Mouse (Mus musculus) liver, embryonic 14.5 days (tissue): ENCODE results near the gene Rab37. TPM values are rescaled to one million over a fixed set of nuclear protein-coding genes. Genes with fewer than 3 reads are reported as not detected.

Experiments used
- ATAC-seq: fragments of 200-750 bp; cut with Nextera tagmentation; 2 replicates; pipeline ENCODE4 v1.8.0; 2017; ENCODE audit warnings: moderate number of reproducible peaks, mild to moderate bottlenecking, moderate library complexity; ENCODE audit not compliant: insufficient read depth
- DNase-seq, 3 experiments: peaks; one replicate each; pipeline ENCODE4 v3.0.0-alpha.2; 2012 to 2013; ENCODE audit warnings: low read depth in 3 of 3, low spot score in 3 of 3
- H3K27ac ChIP-seq: fragments of 300-500 bp; sonication (generic); 2 replicates; pipeline ENCODE4 v1.5.1; 2014; ENCODE audit warnings: moderate library complexity, mild to moderate bottlenecking, control low read depth, inconsistent platforms
- H3K27me3 ChIP-seq: fragments of 300-500 bp; sonication (generic); 2 replicates; pipeline ENCODE4 v1.6.1; 2014; ENCODE audit warnings: mild to moderate bottlenecking, low read length, moderate library complexity; ENCODE audit not compliant: control insufficient read depth, insufficient read depth
- H3K36me3 ChIP-seq: fragments of 300-500 bp; sonication (generic); replicated peaks from 2 replicates; pipeline ENCODE4 v1.6.1; 2014; ENCODE audit warnings: low read depth; ENCODE audit not compliant: control insufficient read depth, insufficient read depth
- H3K4me1 ChIP-seq, 2 experiments: fragments of 200-500 bp in 1 of 2; fragments of 300-500 bp in 1 of 2; sonication (generic) in 1 of 2; replicated peaks; 2 replicates each; pipeline ENCODE4 v1.6.1; 2012 to 2014; ENCODE audit warnings: antibody characterized with exemption in 1 of 2, inconsistent platforms in 1 of 2, low read length in 1 of 2; ENCODE audit not compliant: control insufficient read depth in 2 of 2, insufficient read depth in 2 of 2
- H3K4me2 ChIP-seq: fragments of 300-500 bp; sonication (generic); 2 replicates; pipeline ENCODE4 v1.6.1; 2014; ENCODE audit warnings: low read depth, mild to moderate bottlenecking, control low read depth, moderate library complexity
- H3K4me3 ChIP-seq, 2 experiments: fragments of 200-500 bp in 1 of 2; fragments of 300-500 bp in 1 of 2; sonication (generic) in 1 of 2; 2 replicates each; pipeline ENCODE4 v1.5.1; 2012 to 2014; ENCODE audit warnings: low read depth in 2 of 2, low read length in 2 of 2, mild to moderate bottlenecking in 2 of 2, control low read depth in 1 of 2, inconsistent platforms in 1 of 2, moderate library complexity in 1 of 2; ENCODE audit not compliant: insufficient read depth in 1 of 2
- H3K9ac ChIP-seq: fragments of 300-500 bp; sonication (generic); replicated peaks from 2 replicates; pipeline ENCODE4 v1.6.1; 2014; ENCODE audit warnings: mild to moderate bottlenecking, control low read depth, moderate library complexity
- H3K9me3 ChIP-seq: fragments of 300-500 bp; sonication (generic); 2 replicates; pipeline ENCODE4 v1.6.1; 2016; ENCODE audit warnings: low read length, mixed read lengths; ENCODE audit not compliant: control insufficient read depth
- CTCF ChIP-seq: IDR thresholded peaks from 2 replicates; pipeline ENCODE4 v1.5.1; 2016; ENCODE audit warnings: antibody characterized with exemption, low read depth, control low read depth
- EP300 ChIP-seq: IDR thresholded peaks from 2 replicates; pipeline ENCODE4 v1.6.1; 2016; ENCODE audit warnings: antibody characterized with exemption, low read depth
- WGBS: fragments of 180-500 bp; shearing (Covaris S2); extraction: QIAGEN DNeasy Blood & Tissue Kit; methylation state at CpG from one replicate; pipeline ENCODE4 v1.1.7; 2014; ENCODE audit not compliant: insufficient replicate concordance; 5-methylcytosine and 5-hydroxymethylcytosine counted together
- polyA plus RNA-seq, 2 experiments: library from polyadenylated mRNA; depleted of rRNA in 1 of 2; stranded (reverse) in 1 of 2; unstranded in 1 of 2; fragments of >200 nt; fragmentation: Nextera tagmentation in 1 of 2; extraction: Ambion mirVana in 1 of 2; gene quantifications; 2 replicates each; pipeline versions ENCODE4 v1.2.1 to v1.2.3; 2012 to 2014

The Rab37 gene
- polyA plus RNA-seq, 2 experiments = 1.7 to 1.8 TPM

DNA sequence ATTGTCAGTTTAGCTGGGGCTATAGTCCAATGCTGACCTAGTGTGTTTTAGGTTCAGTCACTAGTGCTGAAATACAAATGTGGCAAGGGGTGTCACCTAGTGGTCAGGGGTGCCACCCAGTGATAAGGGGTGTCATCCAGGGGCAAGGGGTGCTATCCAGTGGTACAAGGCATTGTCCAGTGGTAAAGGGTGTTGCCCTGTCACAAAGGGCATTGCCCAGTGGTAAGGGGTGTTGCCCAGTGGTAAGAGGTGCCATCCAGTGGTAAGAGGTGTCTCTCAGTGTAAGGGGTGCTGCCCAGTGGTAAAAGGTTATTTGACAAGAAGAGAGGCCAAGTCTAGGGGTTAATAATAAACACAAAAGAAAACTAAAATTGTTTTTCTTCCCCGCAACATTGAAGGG is 13.8 kb upstream of the Rab37 start:
- 74% methylated on average over 1 of the region's 1 CpGs for WGBS
- Histone ChIP-seq H3K9me3 (no peaks in the 10 kb centered on the region), H3K27me3 (no peaks in the 10 kb centered on the region), H3K4me3 (no peak overlapping the region), H3K27ac (no peak overlapping the region), H3K4me2 (no peak overlapping the region), H3K9ac (no peak overlapping the region), H3K4me1 (peaks cover 0 to 17% of the 10 kb centered on the region in 2 experiments; a peak in 2 of 4 replicates), H3K36me3 (no peaks in the 10 kb centered on the region)
- no peak for DNase-seq
- no peak for TF ChIP-seq CTCF
- TF ChIP-seq EP300 = no peak
- ATAC-seq = no peak

DNA sequence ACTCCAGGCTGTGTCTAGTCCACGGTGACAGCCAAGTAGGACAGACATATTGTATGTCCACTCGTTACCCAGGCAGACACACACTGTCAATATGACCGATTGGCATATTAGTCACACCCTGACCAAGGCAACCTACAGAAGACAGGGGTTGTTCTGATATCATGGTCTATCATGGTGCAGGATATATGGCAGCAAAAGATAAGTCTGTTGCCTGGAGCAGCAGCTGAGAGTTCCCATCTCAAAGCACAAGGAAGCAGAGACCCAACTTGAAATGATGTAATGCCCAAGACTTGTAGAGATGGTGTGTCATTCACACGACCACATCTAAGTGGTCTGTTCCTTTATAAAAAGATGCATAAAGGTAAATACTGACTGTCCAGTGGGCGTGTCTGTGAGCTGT is 12.6 kb upstream of the Rab37 start:
- Histone ChIP-seq H3K4me2 (no peak overlapping the region), H3K9me3 (no peaks in the 10 kb centered on the region), H3K27me3 (no peaks in the 10 kb centered on the region), H3K4me3 (no peak overlapping the region), H3K27ac (no peak overlapping the region), H3K4me1 (peaks cover 0 to 17% of the 10 kb centered on the region in 2 experiments; a peak in 2 of 4 replicates), H3K9ac (no peak overlapping the region), H3K36me3 (no peaks in the 10 kb centered on the region)
- TF ChIP-seq CTCF = no peak
- TF ChIP-seq EP300 = no peak
- ATAC-seq (no peak), DNase-seq (no peak)
- WGBS = 40% methylated on average over 5 of the region's 5 CpGs

- no peak for TF ChIP-seq EP300
- peak; percentile 80 for TF ChIP-seq CTCF
- no peak overlapping the region for H3K9ac ChIP-seq
- 24% methylated on average over 13 of the region's 13 CpGs for WGBS
- H3K27ac ChIP-seq = no peak overlapping the region
- H3K4me2 ChIP-seq = no peak overlapping the region
- no peak overlapping the region for H3K4me3 ChIP-seq
- peaks cover 0 to 8% of the 10 kb centered on the region in 2 experiments; a peak in 1 of 4 replicates for H3K4me1 ChIP-seq
- ATAC-seq (no peak), DNase-seq (peak; percentile 18 to 29 (median 24))
- H3K27me3 ChIP-seq = no peaks in the 10 kb centered on the region
- H3K9me3 ChIP-seq = no peaks in the 10 kb centered on the region
- H3K36me3 ChIP-seq = no peaks in the 10 kb centered on the region
Observed at GRCm38 (mm10) chr11:115080886-115081285, 10.3 kb upstream of the Rab37 start.

GRCm38 (mm10) chr11:115081373-115081772 is 9.9 kb upstream of the Rab37 start:
- 40% methylated on average over 3 of the region's 3 CpGs for WGBS
- Histone ChIP-seq H3K27ac (no peak overlapping the region), H3K4me2 (no peak overlapping the region), H3K9me3 (no peaks in the 10 kb centered on the region), H3K36me3 (no peaks in the 10 kb centered on the region), H3K27me3 (no peaks in the 10 kb centered on the region), H3K4me1 (peaks cover 0 to 8% of the 10 kb centered on the region in 2 experiments; a peak in 1 of 4 replicates), H3K4me3 (no peak overlapping the region), H3K9ac (no peak overlapping the region)
- TF ChIP-seq CTCF (peak; percentile 2; the same call in 1 of the 2 replicates), EP300 (no peak)
- DNase-seq (no peak), ATAC-seq (no peak)

- 55% methylated on average over 6 of the region's 6 CpGs for WGBS
- H3K4me3 ChIP-seq = no peak overlapping the region
- no peaks in the 10 kb centered on the region for H3K36me3 ChIP-seq
- no peak for DNase-seq
- H3K27ac ChIP-seq = no peak overlapping the region
- no peak overlapping the region for H3K9ac ChIP-seq
- no peaks in the 10 kb centered on the region for H3K27me3 ChIP-seq
- H3K4me2 ChIP-seq = no peak overlapping the region
- TF ChIP-seq CTCF = no peak
- no peak for TF ChIP-seq EP300
- H3K9me3 ChIP-seq = no peaks in the 10 kb centered on the region
- no peak for ATAC-seq
- H3K4me1 ChIP-seq = peaks cover 0 to 4% of the 10 kb centered on the region in 2 experiments; a peak in 1 of 4 replicates
Observed at GRCm38 (mm10) chr11:115082196-115082595, 9.0 kb upstream of the Rab37 start.
